Mouse (Mus musculus) telencephalon, adult 2 months (tissue): Measurements from ENCODE around the gene Prrc2a.

Source experiments
- DNase-seq: peaks from one replicate; pipeline ENCODE4 v3.0.0-alpha.2; 2011; ENCODE audit warnings: low read depth, low spot score

The Prrc2a gene

GRCm38 (mm10) chr17:35190096-35190495, 25.4 kb upstream of the Prrc2a start:
- no peak for DNase-seq

GRCm38 (mm10) chr17:35189186-35189585, 24.5 kb upstream of the Prrc2a start:
- no peak for DNase-seq

GRCm38 (mm10) chr17:35187959-35188610, 23.4 kb upstream of the Prrc2a start, which contains the start of gene Lst1:
TSS of gene Lst1 (minus strand) at chr17:35188439.
- no peak for DNase-seq

- no peak for DNase-seq
Measured at GRCm38 (mm10) chr17:35187345-35187744, 22.6 kb upstream of the Prrc2a start.

DNA sequence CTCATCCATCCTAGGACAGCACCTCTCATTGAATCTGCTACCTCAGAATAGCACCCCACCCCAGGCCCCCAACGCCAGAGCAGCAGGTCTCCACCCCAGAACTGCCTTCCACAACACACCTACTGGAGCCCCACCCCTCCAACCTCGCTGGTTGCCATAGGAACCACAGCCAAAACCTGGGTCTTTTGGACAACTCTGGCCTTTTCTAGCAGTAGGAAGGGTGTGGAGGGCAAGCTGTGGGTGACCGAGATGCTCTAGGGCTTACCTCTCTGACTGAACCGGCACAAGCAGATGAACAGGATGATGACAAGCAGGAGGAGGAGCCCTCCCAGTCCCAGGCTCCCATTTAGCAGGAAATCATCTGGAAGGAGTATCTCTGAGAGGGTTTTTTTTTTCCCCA, 22.0 kb upstream of the Prrc2a start:
- no peak for DNase-seq

DNA sequence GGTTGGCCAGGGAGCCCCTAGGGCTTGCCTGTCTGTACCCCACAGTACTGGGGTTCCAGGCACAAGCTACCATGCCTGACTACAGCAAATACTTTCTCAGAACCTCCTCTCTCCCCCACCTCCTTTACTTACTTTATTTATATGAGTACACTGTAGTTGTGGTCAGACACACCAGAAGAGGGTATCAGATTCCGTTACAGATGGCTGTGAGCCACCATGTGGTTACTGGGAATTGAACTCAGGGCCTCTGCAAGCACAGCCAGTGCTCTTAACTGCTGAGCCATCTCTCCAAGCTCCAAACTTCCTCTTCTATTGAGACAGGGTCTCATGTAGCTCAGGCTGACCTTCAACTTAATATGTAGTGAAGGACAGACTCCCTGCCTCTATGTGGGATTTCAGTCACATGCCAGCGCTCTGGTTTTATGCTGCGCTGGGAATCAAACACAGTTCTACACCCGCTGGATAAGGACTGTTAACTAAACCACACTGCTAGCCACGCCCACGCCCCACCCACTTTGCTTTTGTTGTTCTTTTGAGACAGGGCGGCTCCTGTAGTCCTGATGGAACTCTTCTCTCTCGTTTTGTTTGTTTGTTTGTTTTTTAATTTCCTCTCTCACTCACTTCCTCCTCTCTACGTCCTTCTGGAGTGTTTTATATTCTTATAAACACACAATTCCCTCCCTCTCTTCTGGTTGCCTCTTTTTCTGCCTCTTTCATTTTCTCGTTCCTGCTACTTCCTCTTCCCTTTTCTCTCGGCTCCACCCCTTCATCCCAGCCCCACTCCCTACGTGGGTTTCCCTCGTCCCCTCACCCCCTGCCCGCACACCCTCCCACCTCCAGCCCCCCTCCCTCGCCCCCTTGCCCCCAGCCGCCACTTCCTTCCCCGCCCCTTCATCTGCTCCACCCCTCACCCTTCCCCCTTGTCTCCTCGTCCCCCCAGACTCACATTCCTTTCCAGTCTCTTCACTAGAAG, 21.2 kb upstream of the Prrc2a start:
- DNase-seq = no peak

DNA sequence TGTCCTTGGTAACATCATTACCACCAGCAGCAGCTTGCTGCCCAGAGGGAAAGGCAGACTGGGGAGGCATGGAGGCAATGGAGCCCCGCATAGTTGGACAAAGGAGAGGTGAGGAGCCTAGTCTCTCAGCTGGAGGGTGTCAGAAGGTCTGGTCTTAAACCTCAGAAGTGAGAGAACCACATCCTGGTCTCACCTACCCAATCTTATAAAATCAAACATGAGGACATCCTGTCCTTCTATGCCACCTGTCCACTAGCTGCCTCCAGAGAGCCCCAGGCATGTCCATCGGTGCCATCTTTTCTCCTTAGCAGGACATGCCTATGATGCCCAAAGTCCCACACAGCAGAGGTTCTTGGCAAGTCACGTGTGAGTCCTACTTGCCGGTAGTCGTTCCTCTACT, 15.4 kb upstream of the Prrc2a start:
- DNase-seq = no peak

DNA sequence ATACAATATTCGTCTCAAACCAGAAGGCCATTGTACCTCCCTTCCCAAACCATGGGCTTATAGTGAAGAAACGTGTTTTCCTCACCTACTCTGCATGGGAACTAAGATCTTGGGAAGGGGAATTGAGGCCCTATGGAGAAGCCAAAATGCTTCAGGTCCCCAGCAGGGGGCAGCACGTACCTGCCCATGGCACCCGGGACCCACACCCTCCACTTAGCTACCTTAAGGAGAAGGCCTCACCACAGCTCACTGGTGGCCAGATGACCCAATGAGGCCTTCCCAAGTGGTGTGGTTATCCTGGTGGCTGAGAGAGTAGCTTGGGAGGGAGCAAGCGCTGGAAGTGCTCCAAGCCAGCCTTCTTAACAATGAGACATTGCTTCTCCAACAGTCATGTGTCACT, 13.8 kb upstream of the Prrc2a start:
- DNase-seq = no peak

GRCm38 (mm10) chr17:35175968-35176367, 11.3 kb upstream of the Prrc2a start, which contains the start of gene Aif1:
TSS of gene Aif1 (minus strand) at chr17:35176068.
- DNase-seq = no peak

GRCm38 (mm10) chr17:35175382-35175781, 10.7 kb upstream of the Prrc2a start:
- no peak for DNase-seq

GRCm38 (mm10) chr17:35174201-35174977, 9.7 kb upstream of the Prrc2a start:
- no peak for DNase-seq

- DNase-seq = no peak
Measured at GRCm38 (mm10) chr17:35173329-35173728, 8.6 kb upstream of the Prrc2a start.

DNA sequence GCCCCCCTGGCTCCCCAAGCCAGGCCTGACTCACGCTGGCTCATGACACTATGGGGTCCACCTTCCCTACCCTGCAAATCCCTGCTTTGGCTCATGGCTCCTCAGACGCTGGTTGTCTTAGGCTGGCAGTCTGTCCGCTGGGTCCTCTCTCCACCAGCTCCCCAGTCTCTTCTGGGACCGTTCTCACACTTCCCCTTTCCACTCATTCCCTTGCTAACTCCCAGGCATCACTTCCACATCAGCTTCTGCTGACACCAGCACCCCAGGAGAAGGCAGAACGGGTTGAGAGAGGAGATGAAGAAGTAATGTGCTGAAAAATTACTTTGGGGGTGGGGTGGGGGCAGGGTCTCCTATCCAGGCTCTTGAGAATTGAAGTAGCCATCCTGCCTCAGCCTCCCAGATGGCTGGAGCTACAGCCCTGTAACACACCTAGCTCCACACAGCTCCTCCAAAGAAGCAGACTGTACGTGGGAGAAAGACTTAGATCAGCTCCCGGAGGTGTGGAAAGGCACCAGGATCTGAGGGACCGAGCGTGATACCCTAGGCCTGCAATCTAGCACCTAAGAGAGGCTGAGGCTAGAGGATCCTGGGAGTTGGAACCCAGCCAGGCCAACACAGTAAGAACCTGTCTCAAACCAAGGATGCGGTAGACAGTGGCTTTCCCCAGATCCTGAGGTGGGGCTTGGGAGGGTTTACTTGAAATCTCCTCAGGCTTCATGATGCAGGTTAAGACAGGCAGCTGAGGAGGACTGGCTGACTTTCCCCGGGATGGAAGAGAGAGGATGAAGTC, 7.9 kb upstream of the Prrc2a start:
- DNase-seq = peak; percentile 69

GRCm38 (mm10) chr17:35168541-35169207, 4.0 kb upstream of the Prrc2a start:
- peak; percentile 68 for DNase-seq

GRCm38 (mm10) chr17:35167794-35168193, 3.1 kb upstream of the Prrc2a start:
- no peak for DNase-seq

DNA sequence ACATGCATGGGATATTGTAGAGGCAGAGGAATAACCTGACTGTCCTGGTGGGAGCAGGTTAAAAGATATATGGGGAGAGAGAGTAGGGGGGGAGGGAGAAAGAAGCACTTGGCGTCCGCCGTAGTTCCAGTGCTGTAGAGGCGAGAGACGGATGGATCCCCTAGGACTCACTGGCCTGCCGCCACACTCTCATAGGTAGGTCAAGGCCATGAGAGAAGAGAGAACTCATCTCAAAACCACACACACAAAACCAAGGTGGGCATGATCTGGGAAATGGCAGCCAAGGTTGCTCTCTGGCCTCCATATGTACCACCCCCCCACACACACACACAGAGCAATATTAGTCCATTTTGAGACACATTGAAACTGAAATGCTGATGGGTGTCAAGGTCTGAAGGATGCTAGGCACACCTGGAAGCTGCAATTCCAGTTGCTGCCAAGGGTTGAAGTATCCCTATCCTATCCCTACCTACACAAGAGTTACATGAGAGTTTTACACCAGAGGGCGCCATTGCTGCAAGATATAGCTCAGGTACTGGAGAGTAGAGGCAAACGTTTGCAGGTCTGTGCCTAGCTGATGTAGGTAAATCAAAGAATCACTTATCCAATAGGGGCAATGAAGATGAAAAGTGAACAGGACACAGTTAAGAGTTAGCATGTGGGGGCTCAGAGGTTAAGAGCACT, 1.8 kb upstream of the Prrc2a start:
- peak; percentile 67 for DNase-seq

DNA sequence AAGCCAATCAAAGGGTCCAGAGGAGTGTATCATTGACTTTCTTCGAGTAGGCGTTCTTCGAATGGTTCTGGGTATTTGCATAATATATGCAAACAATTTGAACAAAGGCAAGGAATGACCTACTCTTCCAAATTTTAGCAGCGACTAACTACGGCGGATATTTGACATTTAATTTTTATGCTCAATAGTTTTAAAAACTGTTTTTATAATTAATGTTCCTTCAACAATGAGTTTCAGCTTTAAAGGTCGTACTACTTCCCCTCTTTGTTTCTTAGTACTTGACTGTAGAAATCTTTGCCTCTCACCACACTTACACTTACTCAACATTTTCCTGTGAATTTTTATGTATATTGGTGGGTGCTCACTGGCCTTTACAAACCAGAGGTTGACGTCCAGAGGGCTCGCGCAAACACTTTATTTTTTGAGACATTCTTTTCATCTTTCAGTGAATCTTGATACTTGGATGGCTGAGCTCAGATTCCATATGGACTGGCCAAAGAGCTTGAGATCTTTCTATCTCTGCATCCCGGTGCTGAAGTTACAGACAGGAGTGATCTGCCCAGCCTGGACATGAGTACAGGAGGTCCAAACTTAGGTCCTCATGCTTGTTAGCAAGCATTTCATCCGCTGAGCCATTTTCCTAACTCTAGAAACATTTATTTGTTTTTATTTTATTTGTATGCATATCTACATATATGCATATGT, 906 bp upstream of the Prrc2a start:
- no peak for DNase-seq

DNA sequence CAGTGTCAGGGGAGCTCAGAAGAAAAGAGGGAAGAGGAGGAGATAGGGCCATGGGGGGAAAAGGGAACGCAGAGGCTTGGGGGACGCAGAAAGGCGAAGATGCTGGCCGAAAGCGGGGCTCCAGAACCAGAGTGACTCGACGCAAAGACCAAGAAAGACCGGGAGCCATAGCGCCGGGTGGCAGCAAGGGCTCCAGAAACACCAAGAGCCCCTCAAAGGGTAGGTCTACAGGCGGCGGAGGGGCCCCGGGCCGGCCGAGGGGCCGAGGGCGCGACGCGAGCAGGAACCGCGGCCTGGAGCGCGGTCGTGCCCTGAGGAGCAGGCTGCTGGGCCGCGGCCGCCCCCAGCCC, 504 bp downstream of the Prrc2a start:
- no peak for DNase-seq

- DNase-seq = no peak
Measured at GRCm38 (mm10) chr17:35163326-35164081, 1.2 kb downstream of the Prrc2a start.
